Mouse (Mus musculus): ENCODE results near the gene Vmn1r191.

- TF ChIP-seq CTCF (IDR thresholded peaks at IDR 0.05; ENCODE audit: low read depth) (no peak), EP300 (IDR thresholded peaks at IDR 0.05; ENCODE audit: low read depth) (no peak)
Measured at GRCm38 (mm10) chr13:22191041-22191440, 7.3 kb upstream of the Vmn1r191 start, which contains the start of gene Vmn1r192.

Measured in heart, postnatal 0 days (tissue).